Mouse (Mus musculus) right cerebral cortex, adult 18-20 months (tissue): ENCODE measurements around the gene Otogl.
"Not testable (repeated sequence)": the region's sequence is repeated elsewhere in the genome, so short reads cannot be mapped to it uniquely, and the experiment has no call there.

Experiments
- DNase-seq: peaks from one replicate; pipeline ENCODE4 v3.0.0; 2022; ENCODE audit warnings: mixed read lengths

Otogl gene

GRCm38 (mm10) chr10:107805203-107805602 lies 106.7 kb downstream of the Otogl start:
- DNase-seq: no peak

DNA sequence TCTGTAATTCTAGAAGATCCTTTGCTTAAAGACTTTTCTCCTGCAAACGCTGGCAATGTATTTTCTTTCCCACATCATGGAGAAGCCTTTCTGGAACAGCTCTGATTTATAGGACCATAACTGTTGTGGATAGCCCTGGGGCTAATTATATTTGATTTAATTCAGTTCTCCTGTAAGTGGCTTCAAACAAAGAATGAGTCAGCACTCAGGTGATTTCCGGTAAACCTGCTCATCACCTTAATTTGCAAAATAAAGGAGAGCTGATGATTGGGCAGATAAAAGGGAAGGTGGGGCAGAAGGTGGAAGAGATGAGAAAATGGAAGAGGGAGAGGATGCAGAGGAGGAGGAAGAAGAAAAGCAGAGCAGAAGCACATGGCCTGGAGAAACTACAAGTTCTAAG lies 107.6 kb downstream of the Otogl start:
- DNase-seq: not testable (repeated sequence)

GRCm38 (mm10) chr10:107799671-107800353 lies 112.1 kb downstream of the Otogl start:
- DNase-seq: peak; percentile 58

- DNase-seq: no peak
Observed at GRCm38 (mm10) chr10:107794812-107795756, 116.8 kb downstream of the Otogl start.

- DNase-seq: no peak
Observed at GRCm38 (mm10) chr10:107792491-107792890, 119.4 kb downstream of the Otogl start.

- DNase-seq: no peak
Observed at GRCm38 (mm10) chr10:107779548-107779947, 132.4 kb downstream of the Otogl start.

DNA sequence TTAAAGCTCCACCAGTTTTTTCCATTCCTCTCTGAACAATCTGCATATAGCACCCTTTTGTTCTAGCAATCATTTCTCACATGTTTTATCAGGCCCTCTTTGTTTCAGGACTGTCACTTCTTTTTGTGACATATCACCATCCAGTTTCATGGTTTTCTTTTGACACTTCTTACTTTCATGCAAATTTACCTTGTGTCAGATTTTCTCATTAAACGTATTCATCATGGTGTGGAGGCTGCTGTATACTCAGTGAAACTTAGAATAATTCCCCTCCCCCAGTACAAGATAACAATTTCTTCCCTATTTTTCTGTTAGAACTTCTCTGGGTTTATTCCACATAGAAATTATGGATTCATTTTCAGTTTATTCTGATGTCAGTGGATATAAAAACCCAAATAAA lies 152.3 kb downstream of the Otogl start:
- no peak for DNase-seq

DNA sequence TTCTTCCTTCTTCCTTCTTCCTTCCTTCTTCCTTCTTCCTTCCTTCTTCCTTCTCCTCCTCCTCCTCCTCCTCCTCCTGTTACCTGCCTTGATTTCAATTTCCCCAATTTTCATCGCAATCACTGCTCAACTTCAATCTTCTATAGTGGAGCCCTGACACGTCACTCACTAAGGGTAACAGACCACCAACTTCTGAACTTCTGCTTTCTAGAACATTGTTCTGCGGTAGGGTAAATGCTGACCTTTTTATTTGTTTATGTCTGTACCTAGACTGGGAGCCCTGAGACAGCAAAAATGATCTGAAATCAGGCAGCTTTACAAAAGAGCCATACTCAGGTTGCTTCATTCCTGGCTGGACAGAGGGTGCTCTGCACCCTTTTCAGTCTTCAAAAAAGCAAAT lies 158.5 kb downstream of the Otogl start:
- no peak for DNase-seq

DNA sequence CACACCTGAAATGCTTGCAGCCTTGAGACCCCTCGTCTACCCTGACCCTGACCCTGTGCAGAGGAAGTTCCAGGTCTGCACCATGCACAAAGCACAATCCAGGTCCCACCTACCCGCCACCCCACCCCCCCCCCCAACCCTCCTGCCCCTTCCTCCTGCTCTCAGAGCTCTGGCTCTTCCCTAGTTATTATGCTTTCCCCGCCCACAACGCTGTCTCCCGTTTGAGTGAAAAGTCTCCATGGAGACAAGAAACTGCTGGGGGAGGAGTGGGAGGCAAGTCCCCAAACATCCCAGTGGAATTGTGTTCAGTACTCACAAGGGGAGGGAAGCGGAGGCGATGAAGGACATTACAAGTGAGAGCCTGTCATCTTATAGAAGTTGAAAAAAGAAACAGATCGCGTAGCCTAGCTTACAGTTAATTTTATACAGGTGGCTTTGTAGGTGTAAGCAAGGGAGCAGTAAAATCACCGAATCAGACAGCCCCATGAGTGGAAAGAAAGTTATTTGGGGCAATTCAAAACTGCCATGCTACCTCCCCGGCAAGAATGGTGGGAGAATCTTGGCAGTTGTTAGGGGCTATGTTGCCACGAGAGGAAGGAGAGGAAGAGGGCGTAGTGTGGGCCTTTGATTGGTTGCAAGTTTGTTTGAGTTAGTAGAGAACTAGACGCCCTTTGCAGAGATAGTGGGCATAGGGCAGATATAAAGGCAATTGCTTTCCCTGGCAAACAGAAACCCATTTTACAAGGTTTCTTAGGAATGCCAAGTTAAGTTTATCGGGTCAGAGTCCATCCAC lies 159.4 kb downstream of the Otogl start:
- peak; percentile 89 for DNase-seq

GRCm38 (mm10) chr10:107751944-107752343 lies 160.0 kb downstream of the Otogl start:
- peak; percentile 2 for DNase-seq

- peak; percentile 33 for DNase-seq
Observed at GRCm38 (mm10) chr10:107747566-107747965, 164.4 kb downstream of the Otogl start.

DNA sequence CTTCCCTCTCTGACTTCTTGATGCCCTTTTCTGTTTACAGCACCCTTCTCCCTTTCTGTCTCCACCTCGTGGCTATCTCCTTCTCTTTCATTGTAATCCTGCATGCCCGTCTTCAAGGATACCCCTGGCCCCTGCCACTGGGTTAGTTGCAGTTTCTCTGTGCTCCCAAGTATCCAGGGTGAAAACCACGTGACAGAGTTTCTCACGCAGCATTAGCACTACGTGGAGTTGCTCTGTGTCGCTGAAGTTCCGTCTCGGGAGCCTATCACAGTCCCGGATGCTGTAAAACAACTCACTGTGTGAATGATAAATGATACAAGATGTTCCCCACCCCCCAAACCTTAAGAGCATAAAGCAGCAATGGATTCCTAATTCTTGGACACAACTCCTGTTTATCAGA lies 165.2 kb downstream of the Otogl start:
- no peak for DNase-seq

GRCm38 (mm10) chr10:107739815-107740214 lies 172.1 kb downstream of the Otogl start:
- DNase-seq: no peak

- DNase-seq: no peak
Observed at GRCm38 (mm10) chr10:107737743-107738142, 174.2 kb downstream of the Otogl start.

GRCm38 (mm10) chr10:107735448-107735847 lies 176.5 kb downstream of the Otogl start:
- DNase-seq: peak; percentile 5

DNA sequence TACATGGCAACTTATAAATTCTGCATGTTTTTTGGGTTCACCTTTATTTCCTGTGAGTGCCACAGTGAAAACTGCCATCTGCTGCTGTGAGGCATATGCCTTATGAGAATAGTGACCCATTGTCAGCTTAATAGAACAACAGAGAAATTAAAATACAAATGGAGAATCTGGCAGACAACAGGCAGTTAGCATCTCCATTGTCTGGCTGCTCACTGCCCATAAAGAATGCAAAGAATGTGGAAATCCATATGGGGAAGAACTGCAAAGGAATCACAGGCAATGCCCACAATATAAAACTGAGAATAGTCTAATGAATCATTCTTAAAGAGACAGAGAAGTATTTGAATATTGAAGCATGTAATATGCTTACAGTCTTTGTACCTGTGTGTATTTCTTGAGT lies 177.6 kb downstream of the Otogl start:
- no peak for DNase-seq

- no peak for DNase-seq
Observed at GRCm38 (mm10) chr10:107725631-107726030, 186.3 kb downstream of the Otogl start.

GRCm38 (mm10) chr10:107719806-107720205 lies 192.1 kb downstream of the Otogl start, which contains the start of gene Ptprq:
TSS of gene Ptprq (minus strand) at chr10:107720051.
- DNase-seq: no peak
